In genomic region chr11:4006462-4006861, GRCm38 (mm10) we compare ENCODE assay signal across 30 mouse cellular contexts. TPM values are rescaled to one million over a fixed set of nuclear protein-coding genes. Genes with fewer than 3 reads are reported as not detected.
DNase-seq lines count a peak whose midpoint lies in the region; ATAC-seq and TF ChIP-seq lines count a peak whose summit lies in the region.
"Had no signal": no experiment of that assay in that cellular context is flagged by ENCODE, and none has a peak within 500 bp of the region (broad histone marks: within the 10 kb centered on the region; RNA-seq: fewer than 3 reads in every experiment).

No protein-coding gene starts in this region.

- TF ChIP-seq EP300 in liver, postnatal 0 days (IDR thresholded peaks at IDR 0.05; ENCODE audit: low read depth): no peak
- no peak for TF ChIP-seq EP300 in CH12.LX (IDR thresholded peaks at IDR 0.05; ENCODE audit: low read length)

- CTCF ChIA-PET in Patski (lab: Charles Lee): interaction anchor here (0.9 to 1.5 kb wide), 2 partner anchors 74 to 77 kb away, joined by 3 to 5 read pairs; no protein-coding TSS in a partner anchor

- no peak overlapping the region for H3K9ac ChIP-seq in intestine, postnatal 0 days (ENCODE audit: low read depth, low read length)
- H3K9ac ChIP-seq in intestine, embryonic 15.5 days: no peak overlapping the region
- no peak overlapping the region for H3K9ac ChIP-seq in liver, postnatal 0 days (replicated peaks)
- no peak overlapping the region for H3K9ac ChIP-seq in liver, embryonic 12.5 days
- no peak overlapping the region for H3K9ac ChIP-seq in CH12.LX (ENCODE audit: insufficient read depth, low read depth)
- H3K9ac ChIP-seq in forebrain, embryonic 11.5 days (ENCODE audit: low read length): no peak overlapping the region
- H3K9ac ChIP-seq: heart, embryonic 13.5 days; limb, embryonic 12.5 days; midbrain, embryonic 13.5 days had no signal

- intact Hi-C loops in gastrocnemius, adult 2 months (cut with DNase I): no loop called here

- no peaks in the 10 kb centered on the region for H3K36me3 ChIP-seq in intestine, postnatal 0 days (ENCODE audit: control insufficient read depth, insufficient read depth)
- H3K36me3 ChIP-seq in intestine, embryonic 15.5 days: no peaks in the 10 kb centered on the region
- H3K36me3 ChIP-seq in liver, postnatal 0 days (replicated peaks; ENCODE audit: insufficient read depth, low read length): no peaks in the 10 kb centered on the region
- H3K36me3 ChIP-seq in liver, embryonic 12.5 days: no peaks in the 10 kb centered on the region
- H3K36me3 ChIP-seq in CH12.LX (replicated peaks in 1 of 2; ENCODE audit: control insufficient read depth in 1 of 2, insufficient read depth in 1 of 2, low read length in 1 of 2): no peaks in the 10 kb centered on the region
- no peaks in the 10 kb centered on the region for H3K36me3 ChIP-seq in forebrain, embryonic 11.5 days (ENCODE audit: control insufficient read depth, insufficient read depth, low read length)
- H3K36me3 ChIP-seq: heart, embryonic 13.5 days; limb, embryonic 12.5 days; midbrain, embryonic 13.5 days had no signal

- no peaks in the 10 kb centered on the region for H3K4me1 ChIP-seq in intestine, postnatal 0 days (replicated peaks; ENCODE audit: control insufficient read depth, insufficient read depth, low read length)
- H3K4me1 ChIP-seq in intestine, embryonic 15.5 days (replicated peaks): no peaks in the 10 kb centered on the region
- H3K4me1 ChIP-seq in liver, postnatal 0 days (ENCODE audit: insufficient read depth): no peaks in the 10 kb centered on the region
- no peaks in the 10 kb centered on the region for H3K4me1 ChIP-seq in liver, embryonic 12.5 days
- H3K4me1 ChIP-seq in CH12.LX (ENCODE audit: control insufficient read depth in 1 of 2, insufficient read depth in 2 of 2): no peaks in the 10 kb centered on the region
- H3K4me1 ChIP-seq in forebrain, embryonic 11.5 days (replicated peaks; ENCODE audit: control insufficient read depth, insufficient read depth, low read length): no peaks in the 10 kb centered on the region
- H3K4me1 ChIP-seq: heart, embryonic 13.5 days; limb, embryonic 12.5 days; midbrain, embryonic 13.5 days had no signal

- dilution Hi-C loops in CH12.LX (cut with MboI; ENCODE audit: extremely low pct_ligation_motif_present, extremely low pct_unique_long_range_greater_than_20kb, low sequenced_read_pairs): no loop called here

- POLR2A ChIA-PET in Patski (lab: Charles Lee): no interaction called here

- TF ChIP-seq POLR2A in CH12.LX (IDR thresholded peaks at IDR 0.05; ENCODE audit: low read depth, low read length): no peak

- 0 out of 2 replicates have a peak, but pooled peaks cover 5% of the 10 kb centered on the region for H3K27me3 ChIP-seq in intestine, postnatal 0 days (replicated peaks; ENCODE audit: control insufficient read depth, insufficient read depth, low read length)
- no peaks in the 10 kb centered on the region for H3K27me3 ChIP-seq in intestine, embryonic 15.5 days (replicated peaks)
- no peaks in the 10 kb centered on the region for H3K27me3 ChIP-seq in liver, postnatal 0 days (ENCODE audit: insufficient read depth, low read length)
- H3K27me3 ChIP-seq in liver, embryonic 12.5 days (replicated peaks): 0 out of 2 replicates have a peak, but pooled peaks cover 11% of the 10 kb centered on the region
- peaks cover 13% of the 10 kb centered on the region for H3K27me3 ChIP-seq in CH12.LX (replicated peaks)
- H3K27me3 ChIP-seq in Patski: peaks cover 30% of the 10 kb centered on the region
- no peaks in the 10 kb centered on the region for H3K27me3 ChIP-seq in forebrain, embryonic 11.5 days (ENCODE audit: control insufficient read depth, insufficient read depth, low read length)
- H3K27me3 ChIP-seq: heart, embryonic 13.5 days; midbrain, embryonic 13.5 days had no signal

- H3K9me3 ChIP-seq in intestine, postnatal 0 days (ENCODE audit: control insufficient read depth): no peaks in the 10 kb centered on the region
- no peaks in the 10 kb centered on the region for H3K9me3 ChIP-seq in intestine, embryonic 15.5 days
- H3K9me3 ChIP-seq in liver, postnatal 0 days (ENCODE audit: low read length): no peaks in the 10 kb centered on the region; the same call in 1 of the 2 replicates
- H3K9me3 ChIP-seq in liver, embryonic 12.5 days (replicated peaks): no peaks in the 10 kb centered on the region
- H3K9me3 ChIP-seq in CH12.LX (replicated peaks; ENCODE audit: low read length): peaks cover 7% of the 10 kb centered on the region
- no peaks in the 10 kb centered on the region for H3K9me3 ChIP-seq in forebrain, embryonic 11.5 days (ENCODE audit: control insufficient read depth, low read length)
- H3K9me3 ChIP-seq: heart, embryonic 13.5 days; limb, embryonic 12.5 days; midbrain, embryonic 13.5 days had no signal

- no peak overlapping the region for H3K4me3 ChIP-seq in intestine, postnatal 0 days (ENCODE audit: low read depth, low read length)
- H3K4me3 ChIP-seq in intestine, embryonic 15.5 days (replicated peaks): no peak overlapping the region
- H3K4me3 ChIP-seq in liver, postnatal 0 days (ENCODE audit: low read depth, low read length): no peak overlapping the region
- H3K4me3 ChIP-seq in liver, embryonic 12.5 days: no peak overlapping the region
- no peak overlapping the region for H3K4me3 ChIP-seq in CH12.LX (replicated peaks in 1 of 3; ENCODE audit: low read depth in 2 of 3, low read length in 2 of 3, poor library complexity in 1 of 3)
- no peak overlapping the region for H3K4me3 ChIP-seq in gastrocnemius, adult 2 months
- H3K4me3 ChIP-seq in forebrain, embryonic 11.5 days (ENCODE audit: low read depth, low read length): no peak overlapping the region
- H3K4me3 ChIP-seq: heart, embryonic 13.5 days; limb, embryonic 12.5 days; midbrain, embryonic 13.5 days; myocyte had no signal

- no peak for ATAC-seq in intestine, postnatal 0 days
- ATAC-seq in intestine, embryonic 15.5 days: no peak
- no peak for ATAC-seq in liver, postnatal 0 days
- ATAC-seq in liver, embryonic 12.5 days: no peak
- ATAC-seq in Patski: no peak
- no peak for ATAC-seq in forebrain, embryonic 11.5 days (replicated peaks; ENCODE audit: low FRiP score)
- ATAC-seq: forebrain, embryonic 14.5 days; hindbrain, embryonic 16.5 days; midbrain, embryonic 13.5 days had no signal

- WGBS in intestine, postnatal 0 days: 85% methylated on average over 3 of the region's 3 CpGs
- 85% methylated on average over 3 of the region's 3 CpGs for WGBS in intestine, embryonic 15.5 days
- 76% methylated on average over 3 of the region's 3 CpGs for WGBS in liver, postnatal 0 days (ENCODE audit: insufficient replicate concordance)
- WGBS in liver, embryonic 12.5 days (ENCODE audit: insufficient replicate concordance): 62% methylated on average over 3 of the region's 3 CpGs
- WGBS in forebrain, embryonic 11.5 days: 86% methylated on average over 3 of the region's 3 CpGs

- H3K27ac ChIP-seq in intestine, postnatal 0 days (ENCODE audit: low read depth, low read length): no peak overlapping the region
- H3K27ac ChIP-seq in intestine, embryonic 15.5 days: no peak overlapping the region
- no peak overlapping the region for H3K27ac ChIP-seq in liver, postnatal 0 days (ENCODE audit: low read depth)
- H3K27ac ChIP-seq in liver, embryonic 12.5 days: no peak overlapping the region
- H3K27ac ChIP-seq in CH12.LX (ENCODE audit: insufficient read depth, low read depth): no peak overlapping the region
- H3K27ac ChIP-seq in gastrocnemius, adult 2 months: no peak overlapping the region
- no peak overlapping the region for H3K27ac ChIP-seq in forebrain, embryonic 11.5 days (ENCODE audit: low read depth, low read length)
- H3K27ac ChIP-seq: heart, embryonic 13.5 days; limb, embryonic 12.5 days; midbrain, embryonic 13.5 days had no signal

- no peaks in the 10 kb centered on the region for H3K79me2 ChIP-seq in CH12.LX (replicated peaks; ENCODE audit: control insufficient read depth, extremely low read depth, insufficient read depth, poor library complexity, severe bottlenecking)

- no peak overlapping the region for H3K4me2 ChIP-seq in intestine, postnatal 0 days (replicated peaks; ENCODE audit: low read depth)
- H3K4me2 ChIP-seq in intestine, embryonic 15.5 days (replicated peaks): no peak overlapping the region
- H3K4me2 ChIP-seq in liver, postnatal 0 days (ENCODE audit: low read depth, low read length): no peak overlapping the region
- no peak overlapping the region for H3K4me2 ChIP-seq in liver, embryonic 12.5 days
- no peak overlapping the region for H3K4me2 ChIP-seq in CH12.LX (ENCODE audit: insufficient read depth, low read depth, poor library complexity, severe bottlenecking)
- H3K4me2 ChIP-seq in forebrain, embryonic 11.5 days (ENCODE audit: low read depth, low read length, severe bottlenecking): no peak overlapping the region
- H3K4me2 ChIP-seq: heart, embryonic 13.5 days; limb, embryonic 12.5 days; midbrain, embryonic 13.5 days had no signal

- in situ Hi-C loops in CH12.LX (cut with MboI; ENCODE audit: low pct_ligation_motif_present, low pct_unique_long_range_greater_than_20kb, low sequenced_read_pairs): loop anchor here (10.0 to 25.0 kb wide), 2 partner anchors 208 to 406 kb away; partner anchors contain the start of gene Castor1
- in situ Hi-C loops in Patski (cut with MboI; ENCODE audit: low pct_unique_long_range_greater_than_20kb): no loop called here

- peak; percentile 62 for TF ChIP-seq CTCF in intestine, postnatal 0 days (IDR thresholded peaks at IDR 0.05; ENCODE audit: low read depth)
- peak; percentile 63 for TF ChIP-seq CTCF in liver, postnatal 0 days (IDR thresholded peaks at IDR 0.05; ENCODE audit: low read depth)
- TF ChIP-seq CTCF in CH12.LX (conservative IDR thresholded peaks at IDR 0.05 in 1 of 2, IDR thresholded peaks at IDR 0.05 in 1 of 2; ENCODE audit: low read depth in 2 of 2, low read length in 2 of 2) (peak; percentile 66 to 86), Patski (IDR thresholded peaks at IDR 0.05) (peak; percentile 40)
- TF ChIP-seq CTCF in gastrocnemius, adult 2 months (IDR thresholded peaks at IDR 0.05): no peak; the same call in 1 of the 2 replicates

- peak; percentile 82 for TF ChIP-seq RAD21 in CH12.LX (IDR thresholded peaks at IDR 0.05; ENCODE audit: low read depth, low read length)

- no peak for DNase-seq in liver, postnatal 0 days
- DNase-seq in CH12.LX (ENCODE audit: extremely low read depth) (peak; percentile 34), Patski (ENCODE audit: low read depth, low spot score) (no peak)
- DNase-seq in gastrocnemius, adult 2 months: no peak
- DNase-seq in forebrain, embryonic 11.5 days (ENCODE audit: low spot score): no peak
- DNase-seq: cerebellum, adult 8-10 months; gastrocnemius, postnatal 36 days; heart, postnatal 36 days; kidney, adult 18-20 months; kidney, postnatal 36 days; layer of hippocampus, adult 9-11 months; lung, adult 18-20 months; spleen, adult 18-20 months; thymus, adult 18-20 months; thymus, postnatal 4 days had no signal

RNA-seq across cellular contexts. Expression of gene Gal3st1, which starts 23.0 kb away (rescaled TPM):
- polyA plus RNA-seq in intestine, postnatal 0 days (2015; fragmentation: Nextera tagmentation; extraction: Ambion mirVana): 30.4 and 30.6 TPM in 2 replicates
- polyA plus RNA-seq in intestine, embryonic 15.5 days (2015; fragmentation: Nextera tagmentation; extraction: Ambion mirVana): 26.0 and 27.0 TPM in 2 replicates
- polyA plus RNA-seq in liver, postnatal 0 days (2015; fragmentation: Nextera tagmentation; extraction: Ambion mirVana): 7.5 and 8.5 TPM in 2 replicates
- 0.72 and 0.85 TPM in 2 replicates for polyA plus RNA-seq in liver, embryonic 12.5 days (2016; fragmentation: Nextera tagmentation; extraction: Ambion mirVana)
- total RNA-seq in CH12.LX (2012; rRNA removed) (0.08 TPM in 1 of 2 replicates, not detected in the other), CH12.LX (2014; rRNA removed) (not detected in 2 replicates)
- polyA plus RNA-seq in CH12.LX (2012; ENCODE audit: insufficient read length, low read depth) (0.14 TPM in 1 of 2 replicates, not detected in the other), Patski (2021) (10.0 TPM)
- total RNA-seq in gastrocnemius, adult 2 months (2021): under 1 TPM in 1 of 2 experiments, not detected in 1; 0.20 TPM
- polyA plus RNA-seq in forebrain, embryonic 11.5 days (2014; fragmentation: Nextera tagmentation; extraction: Ambion mirVana): 0.41 and 0.57 TPM in 2 replicates
- total RNA-seq: adrenal gland, adult 18-20 months had no signal
- polyA plus RNA-seq: myocyte had no signal

RNA-seq across cellular contexts. Expression of gene Sec14l4, which starts 24.8 kb away (rescaled TPM):
- polyA plus RNA-seq in intestine, postnatal 0 days (2015; fragmentation: Nextera tagmentation; extraction: Ambion mirVana): 0.05 and 0.13 TPM in 2 replicates
- 0.52 and 0.63 TPM in 2 replicates for polyA plus RNA-seq in intestine, embryonic 15.5 days (2015; fragmentation: Nextera tagmentation; extraction: Ambion mirVana)
- polyA plus RNA-seq in liver, postnatal 0 days (2015; fragmentation: Nextera tagmentation; extraction: Ambion mirVana): 10.9 and 12.1 TPM in 2 replicates
- polyA plus RNA-seq in liver, embryonic 12.5 days (2016; fragmentation: Nextera tagmentation; extraction: Ambion mirVana): 0.62 and 0.71 TPM in 2 replicates
- 0.47 and 0.55 TPM in 2 replicates for total RNA-seq in CH12.LX (2012; rRNA removed)
- total RNA-seq in CH12.LX (2014; rRNA removed): 0.42 and 0.46 TPM in 2 replicates
- polyA plus RNA-seq in CH12.LX (2012; ENCODE audit: insufficient read length, low read depth): 2.2 and 3.5 TPM in 2 replicates
- polyA plus RNA-seq in Patski (2021): not detected
- not detected for total RNA-seq in gastrocnemius, adult 2 months (2021)
- polyA plus RNA-seq in forebrain, embryonic 11.5 days (2014; fragmentation: Nextera tagmentation; extraction: Ambion mirVana): 0.29 TPM in 1 of 2 replicates, not detected in the other
- total RNA-seq: common myeloid progenitor, adult 5-6 weeks; gastrocnemius, postnatal 36 days; megakaryocyte, adult 5-6 weeks had no signal
- polyA plus RNA-seq: embryonic facial prominence, embryonic 11.5 days; forebrain, embryonic 14.5 days; heart, embryonic 13.5 days; hindbrain, embryonic 16.5 days; limb, embryonic 12.5 days; midbrain, embryonic 13.5 days; myocyte; neural tube, embryonic 14.5 days had no signal

RNA-seq across cellular contexts. Expression of gene 4930556J24Rik, which starts 29.9 kb away (rescaled TPM):
- polyA plus RNA-seq in intestine, postnatal 0 days (2015; fragmentation: Nextera tagmentation; extraction: Ambion mirVana): 0.13 and 0.16 TPM in 2 replicates
- not detected in 2 replicates for polyA plus RNA-seq in intestine, embryonic 15.5 days (2015; fragmentation: Nextera tagmentation; extraction: Ambion mirVana)
- not detected in 2 replicates for polyA plus RNA-seq in liver, postnatal 0 days (2015; fragmentation: Nextera tagmentation; extraction: Ambion mirVana)
- 0.11 and 0.13 TPM in 2 replicates for polyA plus RNA-seq in liver, embryonic 12.5 days (2016; fragmentation: Nextera tagmentation; extraction: Ambion mirVana)
- total RNA-seq in CH12.LX (2012; rRNA removed) (0.21 and 0.50 TPM in 2 replicates), CH12.LX (2014; rRNA removed) (not detected in 2 replicates)
- polyA plus RNA-seq in CH12.LX (2012; ENCODE audit: insufficient read length, low read depth) (0.70 and 0.78 TPM in 2 replicates), Patski (2021) (0.15 TPM)
- not detected for total RNA-seq in gastrocnemius, adult 2 months (2021)
- polyA plus RNA-seq in forebrain, embryonic 11.5 days (2014; fragmentation: Nextera tagmentation; extraction: Ambion mirVana): 0.31 TPM in 1 of 2 replicates, not detected in the other
- total RNA-seq: adrenal gland, adult 18-20 months; common myeloid progenitor, adult 5-6 weeks; gastrocnemius, postnatal 36 days; heart, postnatal 36 days; megakaryocyte, adult 5-6 weeks had no signal
- polyA plus RNA-seq: embryonic facial prominence, embryonic 11.5 days; forebrain, embryonic 14.5 days; heart, embryonic 13.5 days; hindbrain, embryonic 16.5 days; limb, embryonic 12.5 days had no signal

RNA-seq across cellular contexts. Expression of gene Pes1, which starts 42.7 kb away (rescaled TPM):
- 27.6 and 31.8 TPM in 2 replicates for polyA plus RNA-seq in intestine, postnatal 0 days (2015; fragmentation: Nextera tagmentation; extraction: Ambion mirVana)
- 81.3 and 84.1 TPM in 2 replicates for polyA plus RNA-seq in intestine, embryonic 15.5 days (2015; fragmentation: Nextera tagmentation; extraction: Ambion mirVana)
- 24.3 and 26.5 TPM in 2 replicates for polyA plus RNA-seq in liver, postnatal 0 days (2015; fragmentation: Nextera tagmentation; extraction: Ambion mirVana)
- polyA plus RNA-seq in liver, embryonic 12.5 days (2016; fragmentation: Nextera tagmentation; extraction: Ambion mirVana): 72.0 and 74.0 TPM in 2 replicates
- total RNA-seq in CH12.LX (2012; rRNA removed): 120 and 149 TPM in 2 replicates
- 226 and 251 TPM in 2 replicates for total RNA-seq in CH12.LX (2014; rRNA removed)
- polyA plus RNA-seq in CH12.LX (2012; ENCODE audit: insufficient read length, low read depth): 304 and 311 TPM in 2 replicates
- polyA plus RNA-seq in Patski (2021): 86.4 TPM
- total RNA-seq in gastrocnemius, adult 2 months (2021): 10 to 100 TPM; 32.8 to 33.7 TPM
- polyA plus RNA-seq in forebrain, embryonic 11.5 days (2014; fragmentation: Nextera tagmentation; extraction: Ambion mirVana): 82.9 and 90.4 TPM in 2 replicates

RNA-seq across cellular contexts. Expression of gene Sec14l3, which starts 58.2 kb away (rescaled TPM):
- polyA plus RNA-seq in intestine, postnatal 0 days (2015; fragmentation: Nextera tagmentation; extraction: Ambion mirVana): not detected in 2 replicates
- polyA plus RNA-seq in intestine, embryonic 15.5 days (2015; fragmentation: Nextera tagmentation; extraction: Ambion mirVana): not detected in 2 replicates
- 0.11 TPM in 1 of 2 replicates, not detected in the other for polyA plus RNA-seq in liver, postnatal 0 days (2015; fragmentation: Nextera tagmentation; extraction: Ambion mirVana)
- not detected in 2 replicates for polyA plus RNA-seq in liver, embryonic 12.5 days (2016; fragmentation: Nextera tagmentation; extraction: Ambion mirVana)
- total RNA-seq in CH12.LX (2012; rRNA removed): 0.21 TPM in 1 of 2 replicates, not detected in the other
- total RNA-seq in CH12.LX (2014; rRNA removed): not detected in 2 replicates
- polyA plus RNA-seq in CH12.LX (2012; ENCODE audit: insufficient read length, low read depth): not detected in 2 replicates
- polyA plus RNA-seq in Patski (2021): not detected
- not detected for total RNA-seq in gastrocnemius, adult 2 months (2021)
- polyA plus RNA-seq in forebrain, embryonic 11.5 days (2014; fragmentation: Nextera tagmentation; extraction: Ambion mirVana): 0.28 and 0.37 TPM in 2 replicates
- total RNA-seq: adrenal gland, adult 18-20 months; common myeloid progenitor, adult 5-6 weeks; gastrocnemius, postnatal 36 days; heart, postnatal 36 days; megakaryocyte, adult 5-6 weeks had no signal
- polyA plus RNA-seq: embryonic facial prominence, embryonic 11.5 days; heart, embryonic 13.5 days; limb, embryonic 12.5 days; midbrain, embryonic 13.5 days; myocyte; stomach, embryonic 14.5 days had no signal
